Mouse (Mus musculus) layer of hippocampus, postnatal 36 days (tissue): ENCODE data around the gene Tm7sf3. TPM values are rescaled to one million over a fixed set of nuclear protein-coding genes. Genes with fewer than 3 reads are reported as not detected.
"Not testable (repeated sequence)": the region's sequence is repeated elsewhere in the genome, so short reads cannot be mapped to it uniquely, and the experiment has no call there.

Experiments
- DNase-seq, 2 experiments: peaks; one replicate each; pipeline ENCODE4 v3.0.0; 2022
- total RNA-seq, 2 experiments: library from RNA; stranded (reverse); gene quantifications; 2 replicates each; pipeline ENCODE4 v1.2.3; 2021

Tm7sf3 gene
- total RNA-seq, 2 experiments from 2014 or later: 41.3 to 42.0 TPM

DNA sequence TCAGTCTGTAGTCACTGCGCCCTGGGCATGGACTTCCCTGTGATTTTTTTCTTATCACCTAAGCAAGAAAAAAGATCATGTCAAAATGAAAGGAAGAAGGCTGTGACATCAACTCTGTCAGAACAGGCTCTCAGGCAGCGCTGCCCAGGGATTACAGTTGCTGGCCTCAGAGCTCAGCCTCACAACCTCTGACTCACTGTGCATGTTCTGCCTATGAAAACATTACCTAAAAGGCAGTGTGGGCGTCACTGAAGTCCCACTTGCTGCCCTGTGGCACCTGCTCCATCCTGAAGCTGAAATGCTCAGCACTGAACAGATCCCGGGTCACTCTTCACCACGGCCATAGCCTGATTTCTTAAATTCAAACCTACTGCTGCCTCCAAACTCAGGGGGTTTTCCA lies 29.9 kb downstream of the Tm7sf3 start:
- DNase-seq: no peak

DNA sequence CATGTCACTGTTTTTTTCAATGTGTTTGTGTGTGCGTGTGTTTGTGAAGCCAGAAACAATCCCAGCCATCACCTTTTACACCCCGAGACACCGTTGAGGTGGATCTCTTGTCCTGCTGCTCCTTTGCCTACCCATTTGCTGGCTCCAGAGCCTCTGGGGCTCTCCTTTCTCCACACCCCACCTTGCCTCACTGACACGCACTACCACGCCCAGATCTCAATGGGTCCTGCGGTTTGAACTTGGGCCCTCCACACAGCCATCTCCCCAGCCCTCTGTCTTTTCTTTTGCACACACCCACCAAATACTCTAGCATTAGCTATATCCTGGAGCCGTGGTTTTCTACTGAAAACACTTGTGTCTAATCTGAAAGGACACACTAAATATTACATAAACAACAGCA lies 30.7 kb downstream of the Tm7sf3 start:
- no peak for DNase-seq

DNA sequence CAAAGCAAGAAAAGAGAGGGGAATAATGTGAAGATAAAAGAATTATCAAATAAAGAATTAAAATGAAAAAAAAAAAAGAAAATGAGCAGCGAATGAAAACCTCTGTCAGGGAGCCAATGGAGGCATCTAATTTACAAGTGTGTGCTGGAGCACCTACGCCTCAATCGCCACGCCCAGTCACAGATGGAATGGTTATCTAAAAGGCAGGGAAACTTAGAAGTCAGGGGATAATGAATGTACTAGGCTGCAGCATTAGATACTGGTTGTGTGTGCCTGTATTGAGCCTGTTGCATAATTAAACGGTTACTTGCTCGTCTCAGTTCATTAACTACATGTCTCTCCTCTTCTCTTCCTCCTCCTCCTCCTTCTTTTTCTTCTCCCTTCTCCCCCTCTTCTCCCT lies 31.2 kb downstream of the Tm7sf3 start:
- DNase-seq: no peak

DNA sequence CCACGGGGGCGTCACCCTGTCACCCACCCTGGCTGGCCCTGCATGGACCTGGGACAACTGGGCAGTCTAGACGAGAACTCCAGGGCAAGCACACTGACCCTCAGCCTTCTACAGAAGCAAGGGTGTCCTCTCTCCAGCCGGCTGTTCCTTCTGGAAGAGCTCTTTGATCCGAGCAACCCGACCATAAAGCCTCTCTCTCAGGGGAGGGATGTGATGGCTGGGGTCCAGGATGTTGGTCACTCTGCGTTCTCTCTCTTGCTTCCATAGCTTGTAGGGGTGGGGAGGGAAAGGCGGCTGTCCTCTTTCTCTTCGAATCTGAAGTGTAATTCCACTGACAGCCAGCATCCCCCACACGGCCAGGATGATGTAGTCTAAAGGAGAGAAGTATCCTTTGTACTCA lies 39.0 kb downstream of the Tm7sf3 start:
- DNase-seq: no peak

DNA sequence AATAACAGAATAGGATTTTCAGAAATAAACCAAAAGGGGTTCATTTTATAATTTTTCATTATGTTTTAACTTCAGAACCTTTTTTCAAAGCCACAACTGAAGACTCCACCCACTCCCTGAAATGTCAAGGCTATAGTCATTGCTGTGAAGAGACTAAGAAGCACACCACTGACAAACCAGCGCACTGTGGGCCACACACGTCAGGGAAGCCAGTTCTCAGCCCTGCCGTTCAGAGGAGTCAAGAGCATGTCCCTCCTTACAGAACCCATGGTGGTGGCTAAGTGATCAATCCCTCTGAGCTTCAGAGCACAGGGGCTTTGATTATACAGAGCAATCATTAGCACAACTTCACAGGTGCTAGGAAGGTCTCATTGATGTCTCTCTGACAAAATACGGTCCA lies 40.0 kb downstream of the Tm7sf3 start:
- DNase-seq: no peak

DNA sequence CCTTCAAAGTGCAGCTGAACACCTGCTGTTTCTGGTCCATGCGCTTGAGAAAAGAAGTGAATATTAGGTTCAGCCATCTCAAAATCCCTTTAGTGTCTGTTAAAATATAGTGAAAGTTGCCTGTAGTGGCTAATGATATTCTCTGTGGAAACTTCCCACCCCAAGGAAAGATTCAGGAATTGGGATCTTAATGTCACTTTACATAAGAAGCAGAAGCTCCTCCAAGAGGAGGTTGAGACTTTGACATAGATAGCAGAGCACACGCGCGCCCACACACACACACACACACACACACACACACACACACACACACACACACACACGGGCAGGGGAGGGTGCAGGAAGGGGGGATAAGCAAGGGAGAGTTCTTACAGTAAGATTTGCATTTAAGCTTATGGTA lies 57.5 kb downstream of the Tm7sf3 start:
- DNase-seq: no peak

DNA sequence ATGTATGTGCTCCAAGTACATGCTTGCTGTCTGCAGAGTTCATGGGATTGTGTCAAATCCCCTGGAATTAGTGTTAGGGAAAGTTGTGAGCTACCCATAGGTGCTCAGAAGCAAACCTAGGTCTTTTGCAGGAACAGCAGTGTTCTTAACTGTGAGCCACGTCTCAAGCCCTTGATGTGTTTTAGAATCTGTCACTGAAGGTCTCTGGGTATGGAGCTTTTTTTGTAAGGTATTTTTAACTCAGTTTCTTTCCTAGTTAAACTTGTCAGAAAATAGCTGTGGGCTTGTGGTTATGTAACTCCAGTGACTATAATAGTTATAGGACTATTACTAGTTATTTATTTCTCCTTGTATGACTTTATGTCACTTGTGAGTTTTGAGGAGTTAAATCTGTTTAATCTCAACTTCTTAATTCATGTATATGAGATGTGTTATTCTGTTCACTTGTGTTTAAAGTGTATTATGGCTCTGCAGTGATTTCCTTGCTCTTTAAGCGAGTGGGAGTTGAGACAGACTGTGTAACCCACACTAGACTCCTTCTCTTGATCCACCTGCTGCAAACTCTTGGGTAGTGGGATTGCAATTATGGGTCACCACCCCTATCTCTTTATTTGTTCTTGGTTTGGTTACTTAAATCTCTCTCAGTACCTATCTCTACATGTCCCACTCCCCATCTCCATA lies 59.1 kb downstream of the Tm7sf3 start:
- no peak for DNase-seq

DNA sequence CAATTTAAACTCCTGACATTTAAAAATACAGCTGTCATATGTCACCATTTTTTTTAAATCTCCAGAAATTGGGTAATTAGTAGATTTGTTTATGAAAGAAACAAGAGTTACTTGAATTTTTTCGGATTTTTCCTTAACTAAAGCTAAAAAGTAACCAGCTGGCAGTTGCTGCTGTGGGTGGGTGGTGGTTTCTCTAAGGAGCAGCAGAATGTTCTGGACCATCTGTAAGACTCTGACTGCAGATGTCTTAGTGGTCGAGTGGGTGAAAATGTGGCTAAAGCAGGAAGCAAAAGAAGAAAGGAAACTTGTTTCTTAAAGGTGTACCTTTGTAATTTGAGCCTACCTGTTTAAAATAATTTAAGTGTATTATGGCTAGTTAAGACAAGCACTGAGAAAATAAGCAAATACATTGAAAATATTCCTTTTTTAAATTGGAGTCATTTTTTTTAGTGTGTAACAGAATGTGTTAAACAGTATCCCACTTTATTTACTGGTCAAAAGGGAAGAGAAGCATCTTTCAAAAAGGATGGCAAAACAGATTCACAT lies 62.2 kb downstream of the Tm7sf3 start:
- DNase-seq: peak; percentile 20 to 23

DNA sequence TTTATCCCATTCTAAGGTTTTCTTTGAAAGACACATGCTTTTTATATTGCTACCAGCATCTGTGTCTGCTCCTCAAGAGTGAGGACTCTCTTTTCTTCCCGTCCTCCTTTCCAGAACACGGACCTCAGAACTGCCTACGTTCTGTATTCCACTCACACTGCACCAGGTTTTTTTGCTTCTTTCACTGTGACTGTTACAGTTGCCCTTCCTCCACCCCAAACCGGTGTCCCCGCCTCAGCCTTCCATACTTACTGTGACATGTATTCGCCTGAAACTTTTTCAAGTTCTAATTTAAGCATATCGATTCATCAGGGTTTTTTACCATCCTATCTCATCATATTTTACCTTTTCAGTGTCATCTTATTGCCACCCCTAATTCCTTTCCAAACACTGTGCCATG lies 64.0 kb downstream of the Tm7sf3 start:
- DNase-seq: peak in 1 of 2 experiments; percentile 18

DNA sequence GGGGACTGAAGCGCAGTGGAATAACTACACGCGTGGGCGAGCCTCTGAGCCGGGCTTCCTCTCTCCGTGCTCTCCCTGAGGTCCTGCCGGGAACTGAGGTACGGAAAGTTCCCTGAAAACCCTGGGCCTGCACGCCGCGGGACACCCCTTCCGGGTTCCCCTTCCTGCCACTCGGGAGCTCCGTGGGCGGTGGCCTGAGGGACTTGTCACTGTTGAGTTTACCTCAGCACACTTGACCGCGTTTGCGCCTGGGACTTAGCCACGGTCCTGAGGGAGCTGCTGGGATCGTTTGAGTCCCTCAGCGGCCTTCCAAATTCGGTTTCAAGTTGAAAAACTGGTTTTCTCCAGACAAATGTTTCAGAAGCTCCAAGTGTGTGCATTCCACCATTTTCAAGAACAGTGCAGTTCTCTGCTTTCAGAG lies 64.5 kb downstream of the Tm7sf3 start:
- DNase-seq: no peak

DNA sequence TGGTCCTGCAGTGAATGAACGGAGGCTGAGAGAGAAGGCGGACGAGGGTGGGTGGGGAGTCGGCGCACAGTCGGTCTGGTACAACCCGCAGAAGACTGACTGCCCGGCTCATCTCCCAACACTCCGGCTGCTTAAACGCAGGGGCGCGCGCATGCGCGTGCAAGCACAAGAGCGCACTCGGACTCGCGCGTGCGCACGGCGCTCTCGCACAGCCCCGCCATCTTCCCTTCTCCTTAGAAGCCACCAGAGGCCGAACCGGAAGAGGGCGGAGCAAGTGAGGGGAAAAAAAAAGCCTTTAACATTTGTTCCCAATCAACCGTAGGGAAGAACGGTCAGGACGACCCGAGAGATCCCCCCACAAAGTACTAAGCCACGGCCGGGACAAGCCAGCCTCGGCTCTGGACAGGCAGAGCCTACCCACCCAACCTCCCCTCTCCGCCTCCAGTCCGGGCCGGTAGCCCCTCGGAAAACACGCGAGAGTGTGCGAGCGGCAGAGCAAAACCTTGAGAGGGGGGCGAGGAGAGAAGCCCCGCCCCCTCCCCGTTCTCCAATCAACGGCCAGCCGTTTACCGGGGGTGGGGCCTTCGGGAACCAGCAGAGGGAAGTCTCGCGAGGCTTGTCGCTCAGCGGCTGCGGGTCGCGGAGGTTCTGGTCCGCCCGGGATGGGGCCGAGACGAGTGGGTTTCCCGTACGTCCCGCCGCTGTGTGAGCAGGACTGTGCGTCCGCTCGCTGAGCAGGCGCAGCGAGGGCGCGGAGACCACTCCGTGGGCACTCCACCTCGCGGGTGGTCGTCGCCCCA lies 65.1 kb downstream of the Tm7sf3 start, which contains the start of gene Ints13:
Ints13 (minus strand) TSS at position 526 of the 800 bp plus-strand sequence.
- DNase-seq: peak; percentile 96

DNA sequence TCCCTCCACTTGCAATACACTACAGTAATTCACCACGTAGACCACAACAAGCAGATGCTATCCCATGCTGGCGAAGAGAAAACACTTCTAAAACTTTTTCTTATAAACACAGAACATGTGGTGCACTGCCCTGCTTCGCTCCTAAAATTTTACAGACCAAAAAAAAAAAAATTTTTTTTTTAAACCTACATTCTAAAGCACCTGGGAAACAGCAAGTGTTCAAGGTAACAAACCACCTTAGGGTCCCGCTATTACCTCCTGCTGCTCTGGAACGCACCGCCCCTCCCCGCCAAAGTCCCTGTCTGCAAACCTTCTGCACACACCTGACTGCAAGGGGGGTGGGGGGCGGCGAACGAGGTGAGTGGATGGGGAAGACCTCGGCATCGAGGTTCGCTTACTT lies 65.7 kb downstream of the Tm7sf3 start, which contains the start of gene Fgfr1op2:
Fgfr1op2 (plus strand) TSS at position 301 of the 400 bp plus-strand sequence.
- no peak for DNase-seq

DNA sequence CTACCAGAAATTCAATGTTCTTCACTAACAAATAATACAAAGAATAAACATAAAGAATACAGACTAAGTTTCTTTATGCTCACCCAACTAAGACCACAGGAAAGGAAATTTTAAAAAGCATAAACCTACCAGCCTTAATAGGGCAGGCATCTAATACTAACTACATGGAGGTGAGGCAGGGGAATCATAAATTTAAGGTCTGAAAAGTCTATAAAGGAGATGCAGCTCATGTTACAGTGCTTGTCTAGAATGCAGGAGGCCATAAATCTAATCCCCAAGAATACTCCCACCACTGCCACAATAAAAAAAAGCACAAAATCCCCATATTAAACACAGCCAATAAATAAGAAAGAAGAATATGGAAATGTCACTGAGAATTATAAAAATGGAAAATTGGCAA lies 70.6 kb downstream of the Tm7sf3 start:
- DNase-seq: no peak

DNA sequence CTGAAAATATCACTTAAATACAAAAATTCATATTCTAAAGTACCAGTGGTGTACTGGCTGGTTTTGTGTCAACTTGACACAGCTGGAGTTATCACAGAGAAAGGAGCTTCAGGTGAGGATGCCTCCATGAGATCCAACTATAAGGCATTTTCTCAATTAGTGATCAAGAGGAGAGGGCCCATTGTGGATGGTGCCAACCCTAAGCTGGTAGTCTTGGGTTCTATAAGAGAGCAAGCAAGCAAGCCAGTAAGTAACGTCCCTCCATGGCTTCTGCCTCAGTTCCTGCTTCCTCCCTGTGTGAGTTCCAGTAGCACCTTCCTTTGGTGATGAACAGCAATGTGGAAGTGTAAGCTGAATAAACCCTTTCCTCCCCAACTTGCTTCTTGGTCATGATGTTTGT lies 80.2 kb downstream of the Tm7sf3 start:
- not testable (repeated sequence) for DNase-seq

Other genes starting within 250 kb of the Tm7sf3 start
- 10 to 100 TPM; 15.7 to 21.3 TPM for gene Itpr2, start 140.6 kb downstream of the Tm7sf3 start, total RNA-seq
- 100 to 1,000 TPM; 109 to 114 TPM for gene Fgfr1op2, start 65.6 kb downstream of the Tm7sf3 start, total RNA-seq
- gene Ints13, start 65.0 kb downstream of the Tm7sf3 start, total RNA-seq: 10 to 100 TPM; 41.1 to 51.9 TPM
- 10 to 100 TPM; 47.3 to 49.8 TPM for gene Med21, start 277 bp downstream of the Tm7sf3 start, total RNA-seq
- gene Stk38l, start 82.2 kb upstream of the Tm7sf3 start, total RNA-seq: 10 to 100 TPM; 21.3 to 23.3 TPM
- 10 to 100 TPM in 1 of 2 experiments, 1 to 10 TPM in 1; 7.6 to 11.1 TPM for gene Arntl2, start 153.2 kb upstream of the Tm7sf3 start, total RNA-seq
- gene Smco2, start 207.3 kb upstream of the Tm7sf3 start, total RNA-seq: not detected
- gene Ppfibp1, start 245.7 kb upstream of the Tm7sf3 start, total RNA-seq: 10 to 100 TPM; 41.2 to 44.2 TPM